Mouse (Mus musculus): ENCODE measurements at regions not wholly inside any gene's neighbourhood (a gene's known extent, or its start where the extent isn't known, plus 50 kb on each side); places are given as distances from the start of the nearest gene placed in this dataset.
"Not testable (repeated sequence)": the region's sequence is repeated elsewhere in the genome, so short reads cannot be mapped to it uniquely, and the experiment has no call there.

DNA sequence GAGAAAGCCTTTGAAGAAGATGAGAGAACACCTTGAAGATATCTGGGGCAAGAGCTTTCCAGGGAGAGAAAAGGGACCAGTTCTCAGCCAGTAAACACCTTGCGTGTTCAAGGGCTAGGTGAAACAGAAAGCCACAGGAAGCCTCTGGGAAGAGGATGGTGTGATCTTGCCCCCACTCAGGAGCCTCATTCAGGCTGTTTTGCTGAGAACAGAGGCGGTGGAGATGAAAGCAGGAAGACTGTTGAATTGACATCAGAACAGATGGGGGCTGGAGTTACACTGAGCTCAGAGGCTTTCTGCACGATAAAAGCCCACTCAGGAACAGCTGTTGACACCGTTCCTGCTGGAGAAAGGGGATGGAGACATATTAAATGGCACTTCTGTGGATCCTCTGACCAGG lies 262.5 kb downstream of the Dad1 start:
- no peak for DNase-seq

GRCm38 (mm10) chr14:53980771-53981170 lies 273.1 kb downstream of the Dad1 start:
- DNase-seq, result no peak

DNA sequence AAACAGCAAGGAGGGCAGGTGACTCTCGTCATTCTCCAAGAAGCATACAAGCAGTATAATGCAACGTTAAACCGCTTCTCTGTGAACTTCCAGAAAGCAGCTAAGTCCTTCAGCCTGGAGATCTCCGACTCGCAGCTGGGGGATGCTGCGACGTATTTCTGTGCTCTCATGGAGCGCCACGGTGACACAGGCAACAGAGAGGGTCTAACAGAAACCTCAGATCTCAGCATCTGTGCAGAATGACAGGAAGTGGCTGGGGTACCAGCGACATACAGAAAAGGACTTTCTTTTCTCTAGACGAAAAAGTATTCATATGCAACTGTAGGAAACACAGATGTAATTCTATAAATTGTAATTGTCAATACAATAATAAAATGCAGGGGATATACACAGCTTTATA lies 292.5 kb downstream of the Dad1 start:
- not testable (repeated sequence) for DNase-seq

- no peak for DNase-seq
Measured at GRCm38 (mm10) chr14:53960779-53961178, 293.1 kb downstream of the Dad1 start.

GRCm38 (mm10) chr14:53935791-53936231 lies 318.1 kb downstream of the Dad1 start:
- peak; percentile 67 to 75 for DNase-seq

GRCm38 (mm10) chr14:53935336-53935735 lies 318.6 kb downstream of the Dad1 start:
- peak; percentile 60 to 65 for DNase-seq

GRCm38 (mm10) chr14:53910871-53911270 lies 343.0 kb downstream of the Dad1 start:
- no peak for DNase-seq

DNA sequence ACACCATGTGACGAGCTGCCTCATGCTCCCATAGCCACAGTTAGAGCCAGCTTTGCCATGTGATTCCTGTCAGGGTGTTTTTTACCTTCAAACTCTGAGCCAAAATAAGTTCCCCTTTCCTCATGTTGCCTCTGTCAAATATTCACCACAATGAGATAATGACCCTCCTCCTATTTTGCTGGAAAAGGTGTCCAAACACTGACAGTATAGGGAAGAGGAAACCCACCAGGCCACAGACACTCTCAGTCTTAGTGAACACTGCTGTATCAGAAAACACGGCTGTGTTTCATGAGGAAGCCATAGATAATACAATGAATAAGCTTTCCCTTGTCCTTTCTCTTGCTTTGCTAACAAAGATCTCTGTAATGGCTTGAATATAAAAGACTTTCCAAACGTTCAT lies 349.3 kb downstream of the Dad1 start:
- no peak for DNase-seq

DNA sequence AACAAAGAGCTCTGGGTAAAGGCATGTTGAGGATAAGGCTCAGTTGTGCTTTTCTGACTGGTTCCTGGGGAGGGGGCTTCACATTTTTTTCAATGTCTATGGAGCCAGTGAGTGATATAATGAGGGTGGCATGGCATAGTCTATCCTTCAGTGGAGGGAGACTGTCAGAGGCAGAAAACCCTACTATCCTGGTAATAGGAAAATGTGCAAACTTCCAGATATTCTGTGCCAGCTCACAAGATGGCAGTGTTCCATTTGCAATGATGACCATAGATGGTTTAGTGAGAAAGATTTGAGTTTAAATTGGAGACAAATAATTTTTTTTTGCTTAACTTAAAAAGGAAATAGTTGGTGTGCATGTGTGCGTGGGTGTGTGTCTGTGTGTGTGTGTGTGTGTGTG lies 352.8 kb downstream of the Dad1 start:
- DNase-seq, result no peak

DNA sequence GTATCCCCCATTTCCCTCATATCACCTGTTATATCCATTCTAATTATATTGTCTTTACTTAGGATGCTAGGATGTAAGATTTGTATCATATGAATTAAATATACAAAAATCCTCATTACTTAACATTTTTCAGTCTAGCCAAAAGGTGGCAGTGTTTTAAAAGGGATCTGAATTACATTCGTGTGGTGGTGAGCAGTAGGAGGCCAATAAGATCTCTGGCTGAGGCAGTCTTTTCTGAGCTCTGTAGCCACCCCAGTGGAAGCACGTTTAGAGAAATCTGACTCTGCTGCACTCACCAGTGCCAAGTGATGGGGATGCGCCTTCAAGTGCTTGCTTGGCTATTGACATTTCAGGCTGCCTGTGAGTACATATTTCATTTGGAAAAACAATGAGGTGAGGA lies 372.6 kb downstream of the Dad1 start:
- DNase-seq, result no peak

DNA sequence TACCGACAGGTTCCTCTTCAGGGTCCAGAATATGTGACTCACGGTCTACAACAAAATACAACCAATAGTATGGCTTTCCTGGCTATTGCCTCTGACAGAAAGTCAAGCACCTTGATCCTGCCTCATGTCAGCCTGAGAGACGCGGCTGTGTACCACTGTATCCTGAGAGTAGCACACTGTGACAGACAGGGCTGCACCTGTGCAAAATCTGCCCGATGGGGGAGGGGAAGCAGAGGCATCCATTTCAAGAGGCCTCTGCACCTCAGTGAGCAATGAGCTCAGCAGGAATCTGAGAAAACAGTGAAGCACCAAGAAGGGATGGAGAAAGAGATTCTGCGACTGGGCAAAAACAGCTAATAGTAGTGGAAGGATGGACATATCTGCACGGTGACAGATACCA lies 377.3 kb downstream of the Dad1 start:
- no peak for DNase-seq

- no peak for DNase-seq
Measured at GRCm38 (mm10) chr14:53875736-53876135, 378.2 kb downstream of the Dad1 start.

GRCm38 (mm10) chr14:53847049-53847448 lies 406.9 kb downstream of the Dad1 start:
- no peak for DNase-seq

DNA sequence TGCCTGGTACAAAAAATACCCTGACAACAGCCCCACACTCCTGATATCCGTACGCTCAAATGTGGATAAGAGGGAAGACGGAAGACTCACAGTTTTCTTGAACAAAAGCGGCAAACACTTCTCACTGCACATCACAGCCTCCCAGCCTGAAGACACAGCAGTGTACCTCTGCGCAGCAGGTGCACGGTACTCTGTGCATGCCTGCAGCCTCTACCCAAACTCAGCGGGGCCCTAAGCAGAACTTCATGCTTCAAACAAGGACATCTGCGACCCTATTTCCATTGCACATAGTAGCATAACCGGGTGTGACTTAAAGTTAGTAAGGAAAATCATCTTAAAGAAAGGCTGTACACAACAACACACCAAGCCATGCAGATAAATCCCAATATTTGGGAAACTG lies 408.3 kb downstream of the Dad1 start:
- DNase-seq, result no peak

- DNase-seq, result no peak
Measured at GRCm38 (mm10) chr14:53832553-53832952, 421.4 kb downstream of the Dad1 start.

GRCm38 (mm10) chr14:53831651-53832050 lies 422.3 kb downstream of the Dad1 start:
- no peak for DNase-seq

GRCm38 (mm10) chr14:53830717-53831116 lies 423.2 kb downstream of the Dad1 start:
- DNase-seq, result no peak

- no peak for DNase-seq
Measured at GRCm38 (mm10) chr14:53826782-53827181, 427.1 kb downstream of the Dad1 start.

DNA sequence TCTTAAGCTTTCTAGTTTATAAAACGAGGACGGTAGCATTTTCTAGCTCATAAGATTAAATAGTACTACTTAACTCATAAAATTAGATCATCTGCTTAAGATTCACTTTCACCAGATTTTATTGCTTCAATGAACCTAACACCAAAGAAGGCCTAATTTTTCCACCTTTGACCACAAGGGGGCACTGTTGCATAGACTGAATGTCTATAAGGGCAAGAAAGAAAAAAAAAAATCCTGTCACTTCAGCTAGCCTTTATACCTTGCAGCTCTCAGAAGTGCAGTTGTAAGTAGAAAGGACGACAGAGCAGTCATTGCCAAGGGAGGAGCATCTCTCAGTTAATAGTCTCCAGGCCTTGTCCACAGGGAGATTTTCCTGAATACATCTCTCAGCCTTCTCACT lies 447.7 kb downstream of the Dad1 start:
- DNase-seq, result peak; percentile 18 to 82

- DNase-seq, result peak; percentile 48 to 71
Measured at GRCm38 (mm10) chr14:53803698-53804620, 449.9 kb downstream of the Dad1 start.

DNA sequence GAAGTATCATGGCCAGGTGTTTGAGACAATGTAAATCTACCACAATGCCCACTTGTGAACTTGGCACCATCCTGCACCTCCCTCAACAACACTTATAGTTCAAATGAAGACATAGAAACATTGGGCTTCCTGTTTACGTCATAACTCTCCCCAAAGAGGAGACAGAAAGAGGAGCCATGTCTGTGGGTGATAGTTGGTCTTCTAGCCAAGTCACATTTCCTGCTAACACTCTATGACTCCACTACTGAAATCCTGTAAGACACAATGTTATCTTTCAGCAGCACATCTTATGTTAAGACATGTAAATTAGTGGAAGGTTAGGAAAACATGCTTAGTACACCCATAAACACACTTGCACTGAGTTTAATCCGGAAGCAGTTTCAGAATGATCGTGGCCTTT lies 451.4 kb downstream of the Dad1 start:
- DNase-seq, result no peak

GRCm38 (mm10) chr14:53800508-53801136 lies 453.3 kb downstream of the Dad1 start:
- DNase-seq, result no peak

- DNase-seq, result not testable (repeated sequence)
Measured at GRCm38 (mm10) chr14:53795160-53795559, 458.7 kb downstream of the Dad1 start.

DNA sequence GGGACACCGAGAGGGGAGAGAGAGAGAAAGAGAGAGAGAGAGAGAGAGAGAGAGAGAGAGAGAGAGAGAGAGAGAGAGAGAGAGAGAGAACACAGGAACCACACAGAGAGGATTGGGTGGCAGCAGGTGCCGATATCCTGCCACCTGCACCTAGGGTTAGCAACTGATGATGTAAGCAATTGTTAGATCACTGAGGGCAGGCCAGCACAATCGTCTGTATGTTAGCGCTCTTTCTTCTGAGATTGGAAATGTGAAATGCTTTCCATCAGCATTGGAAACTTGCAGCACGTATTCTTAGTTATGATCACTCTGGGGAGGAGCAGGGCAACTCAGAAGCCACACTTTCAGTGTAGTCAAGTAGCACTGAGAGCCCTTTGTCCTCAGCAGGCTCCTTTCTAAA lies 459.4 kb downstream of the Dad1 start:
- no peak for DNase-seq
